Mouse (Mus musculus) lung, adult 2 months (tissue): ENCODE measurements around the gene Zfp512b.

ENCODE experiments used
- CTCF ChIP-seq: fragments of 200-500 bp; IDR thresholded peaks from 2 replicates; pipeline ENCODE4 v1.5.1; 2011; ENCODE audit warnings: mild to moderate bottlenecking, low read length, control low read depth; ENCODE audit not compliant: insufficient read depth
- POLR2A ChIP-seq: fragments of 200-500 bp; IDR thresholded peaks from 2 replicates; pipeline ENCODE4 v1.6.1; 2011; ENCODE audit warnings: low read depth, mild to moderate bottlenecking, control low read depth, low read length, borderline replicate concordance; ENCODE audit errors: extremely low read depth

DNA sequence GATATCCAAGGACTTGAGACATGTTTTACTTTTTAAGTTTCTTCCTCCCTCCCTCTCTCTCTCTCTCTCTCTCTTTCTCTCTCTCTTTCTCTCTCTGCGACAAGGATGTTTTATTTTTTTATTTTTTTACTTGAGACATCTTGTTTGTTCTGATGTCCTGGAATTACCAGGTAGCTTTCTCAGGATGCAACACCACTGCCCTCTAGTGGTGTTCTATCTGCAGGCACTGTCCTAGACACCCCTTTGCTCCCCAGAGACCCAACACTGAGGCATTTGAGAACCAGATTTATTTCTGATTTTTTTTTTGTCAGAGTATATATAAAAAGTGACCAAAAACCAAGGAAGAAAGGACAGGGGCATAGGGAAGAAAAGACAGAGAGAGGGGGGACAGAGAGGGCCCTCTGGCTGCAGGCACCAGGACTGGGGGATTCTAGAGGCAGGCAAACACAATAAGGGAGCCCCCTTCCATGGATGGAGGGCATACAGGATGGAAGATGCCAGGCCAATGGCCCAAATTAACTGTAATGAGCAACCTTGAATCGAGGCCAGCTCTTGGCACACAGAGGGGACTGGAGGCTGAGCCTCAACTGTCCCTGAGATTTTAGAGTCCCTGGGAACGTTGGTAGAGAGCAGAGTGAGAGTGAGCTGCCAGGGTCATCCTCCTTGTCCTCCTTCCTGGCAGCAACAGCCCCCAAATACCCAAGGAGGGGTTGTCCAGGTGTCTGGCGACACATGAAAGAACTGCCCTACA is 2.5 kb upstream of the Zfp512b start:
- TF ChIP-seq CTCF, result peak; percentile 64
- no peak for TF ChIP-seq POLR2A
